Mouse (Mus musculus): Measurements from ENCODE around the gene Decr2.

DNA sequence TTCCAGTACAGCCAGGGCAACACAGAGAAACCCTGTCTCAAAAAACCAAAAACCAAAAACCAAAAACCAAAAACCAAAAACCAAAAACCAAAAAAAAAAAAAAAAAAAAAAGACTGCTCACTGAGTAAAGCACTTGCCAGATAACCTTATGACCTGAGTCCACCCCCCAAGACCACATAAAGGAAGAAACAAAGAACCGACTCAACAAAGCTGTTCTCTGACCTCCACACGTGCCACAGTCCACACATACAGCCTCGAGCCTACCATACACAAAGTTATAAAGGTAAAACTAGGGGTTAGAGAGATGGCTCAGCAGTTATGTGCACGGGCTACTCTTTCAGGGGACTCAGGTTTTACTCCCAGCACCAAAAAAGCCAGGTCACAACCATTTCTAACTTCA is 37.4 kb downstream of the Decr2 start:
- no peak for TF ChIP-seq EP300 (IDR thresholded peaks at IDR 0.05; ENCODE audit: insufficient read depth, low read depth, low read length)
- TF ChIP-seq CTCF (IDR thresholded peaks at IDR 0.05), result no peak

All from heart, adult 2 months (tissue).